Mouse (Mus musculus) frontal cortex, postnatal 10 days (tissue): ENCODE measurements around the gene Appbp2.

Source experiments
- DNase-seq, 2 experiments: peaks; one replicate each; pipeline ENCODE4 v3.0.0; 2022; ENCODE audit warnings: low spot score in 2 of 2, mixed read lengths in 1 of 2

The Appbp2 gene

DNA sequence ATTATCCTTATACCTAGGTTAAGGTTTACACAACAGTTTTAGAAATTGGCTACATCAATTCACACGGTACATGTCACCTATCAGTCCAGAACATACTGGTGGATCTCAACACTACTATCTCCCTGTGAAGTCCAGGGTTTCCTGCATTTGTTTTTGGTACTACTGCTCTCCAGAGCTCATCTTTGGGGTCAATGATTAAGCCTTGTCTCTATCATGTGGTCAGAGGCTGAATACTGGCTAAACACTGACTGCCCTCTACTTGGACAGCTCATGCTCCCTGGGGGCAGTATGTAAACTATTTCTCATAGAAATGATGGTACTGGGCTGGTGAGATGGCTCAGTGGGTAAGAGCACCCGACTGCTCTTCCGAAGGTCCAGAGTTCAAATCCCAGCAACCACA is 11.7 kb downstream of the Appbp2 start:
- no peak for DNase-seq

- no peak for DNase-seq
Measured at GRCm38 (mm10) chr11:85222561-85222960, 12.4 kb downstream of the Appbp2 start.

- DNase-seq = no peak
Measured at GRCm38 (mm10) chr11:85219014-85219413, 15.9 kb downstream of the Appbp2 start.

DNA sequence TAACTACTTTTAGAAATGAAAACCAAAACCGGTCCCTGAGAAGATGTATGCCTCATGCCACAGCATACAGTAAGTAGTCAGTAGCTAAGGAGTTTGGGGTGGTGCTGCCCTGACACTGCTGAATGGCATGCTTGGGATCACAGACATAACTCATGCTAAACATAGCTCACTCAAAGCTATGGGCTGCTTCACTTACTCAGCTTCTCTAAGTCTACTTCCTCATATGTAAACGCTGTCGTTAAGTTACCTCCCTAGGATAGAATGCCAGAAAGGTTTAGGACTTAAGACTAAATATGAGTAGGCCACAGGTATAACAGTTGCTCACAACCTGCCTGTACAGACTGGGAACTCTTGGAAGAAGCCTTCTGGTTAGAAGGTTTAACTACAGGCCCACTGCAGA is 20.3 kb downstream of the Appbp2 start:
- no peak for DNase-seq

DNA sequence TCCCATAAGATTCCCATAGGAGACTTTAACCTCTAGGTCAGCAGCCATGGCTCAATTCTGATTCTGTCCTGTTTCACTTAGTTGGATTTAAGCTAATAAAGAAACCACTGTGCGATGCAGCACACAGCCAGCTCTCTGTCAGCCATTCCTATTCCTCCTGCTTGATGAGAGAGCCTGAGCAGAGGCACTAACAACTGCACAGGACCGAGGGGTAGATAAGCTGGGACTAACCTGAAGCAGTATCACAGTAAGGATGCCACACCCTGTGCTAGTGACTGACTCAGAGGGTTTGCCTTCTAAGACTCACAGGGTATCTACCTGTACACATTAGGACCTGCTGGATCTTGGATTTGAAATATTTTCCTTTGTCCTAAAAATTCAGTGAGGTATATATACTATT is 21.7 kb downstream of the Appbp2 start:
- no peak for DNase-seq

DNA sequence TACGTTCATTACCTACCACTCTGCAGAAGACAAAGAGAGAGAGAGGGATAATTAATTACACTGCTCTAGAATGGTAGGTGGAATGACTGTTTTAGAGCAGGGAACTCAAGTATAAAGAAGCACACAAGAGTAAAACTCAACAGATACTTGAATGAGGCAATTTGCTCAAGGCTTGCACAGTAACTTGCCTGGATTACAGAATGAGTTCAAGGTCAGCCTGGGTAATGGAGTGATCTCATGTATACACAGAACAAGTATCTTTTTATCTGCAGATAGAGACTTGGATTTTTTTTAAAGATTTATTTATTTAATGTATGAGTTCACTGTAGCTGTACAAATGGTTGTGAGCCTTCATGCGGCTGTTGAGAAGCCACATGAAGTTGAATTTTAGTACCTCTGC is 23.8 kb downstream of the Appbp2 start:
- no peak for DNase-seq

- DNase-seq = no peak
Measured at GRCm38 (mm10) chr11:85206231-85206630, 28.7 kb downstream of the Appbp2 start.

GRCm38 (mm10) chr11:85198906-85199305 is 36.0 kb downstream of the Appbp2 start:
- no peak for DNase-seq

DNA sequence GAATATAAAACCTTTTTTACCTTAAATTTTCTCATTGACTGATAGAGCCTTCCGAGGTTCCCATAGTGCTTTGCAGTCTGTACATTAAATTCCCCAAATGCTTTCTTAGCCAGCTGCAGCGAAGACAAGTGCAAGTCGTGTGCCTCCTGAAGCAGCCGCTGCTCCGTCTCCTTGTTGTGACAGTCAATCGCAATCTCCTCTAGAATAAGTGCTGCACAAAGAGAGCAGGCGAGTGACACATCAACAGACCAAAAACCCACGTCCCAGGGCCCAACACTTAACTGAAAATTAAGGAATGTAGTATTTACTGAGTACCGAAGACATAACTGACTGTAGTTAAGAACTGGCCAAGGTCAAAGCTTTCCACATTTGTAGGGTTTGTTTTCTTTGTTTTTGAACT is 38.9 kb downstream of the Appbp2 start:
- DNase-seq = no peak

- no peak for DNase-seq
Measured at GRCm38 (mm10) chr11:85194206-85194605, 40.7 kb downstream of the Appbp2 start.

DNA sequence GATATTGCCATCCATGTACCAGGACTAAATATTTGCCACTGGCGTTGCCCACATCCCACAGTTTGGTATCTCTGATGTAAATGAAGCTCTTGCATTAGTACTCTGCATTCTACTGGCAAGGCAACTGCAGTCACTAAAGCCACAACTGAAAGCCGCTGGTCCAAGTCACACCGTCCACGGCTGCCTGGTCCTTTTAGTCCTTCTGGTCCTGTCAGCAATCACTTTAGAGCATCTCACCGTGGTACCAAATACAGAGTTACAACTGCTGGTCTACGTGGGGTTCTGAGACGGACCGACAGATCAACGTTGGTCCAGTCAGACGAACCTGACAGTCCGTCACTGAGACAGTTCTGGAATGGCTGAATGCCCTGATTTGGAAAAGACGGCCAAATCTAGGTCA is 44.2 kb downstream of the Appbp2 start:
- DNase-seq = no peak

DNA sequence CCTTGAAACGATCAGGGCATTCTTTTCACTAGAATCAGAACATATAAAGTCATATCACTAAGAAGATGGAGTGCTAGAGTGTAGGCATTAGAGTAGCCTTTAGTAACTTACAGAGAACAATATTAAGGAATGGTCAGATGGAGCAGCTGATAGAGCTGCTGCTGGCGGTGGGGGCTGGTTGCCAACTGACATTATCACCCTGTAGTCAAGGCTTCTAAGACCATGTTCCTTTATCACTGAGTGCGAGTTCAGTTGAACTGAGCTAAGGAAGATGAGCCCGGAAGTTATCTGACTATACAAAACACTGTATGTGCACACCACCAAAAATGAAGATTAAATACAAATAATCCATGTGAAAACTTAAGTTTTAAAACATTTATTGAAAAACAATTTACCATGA is 45.8 kb downstream of the Appbp2 start:
- no peak for DNase-seq

GRCm38 (mm10) chr11:85184839-85185238 is 50.1 kb downstream of the Appbp2 start:
- DNase-seq = no peak

DNA sequence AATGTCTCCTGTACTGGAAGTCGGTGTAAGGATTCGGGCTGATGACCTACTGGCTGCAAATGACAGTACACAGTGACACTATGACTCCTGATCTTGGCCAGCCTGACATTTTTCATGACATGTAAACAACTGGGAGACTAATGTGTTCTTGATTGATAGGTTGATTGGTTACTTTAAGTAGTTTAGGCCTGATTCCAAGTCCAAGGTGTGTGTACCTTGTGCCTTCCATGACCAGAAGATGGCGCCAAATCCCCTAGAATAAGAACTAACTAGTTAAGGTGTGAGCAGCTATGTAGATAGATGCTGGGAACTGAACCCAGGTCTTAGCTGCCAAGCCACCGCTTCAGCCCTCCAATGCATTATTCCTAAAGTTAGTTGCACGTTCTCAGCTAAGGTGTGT is 50.8 kb downstream of the Appbp2 start:
- DNase-seq = no peak

DNA sequence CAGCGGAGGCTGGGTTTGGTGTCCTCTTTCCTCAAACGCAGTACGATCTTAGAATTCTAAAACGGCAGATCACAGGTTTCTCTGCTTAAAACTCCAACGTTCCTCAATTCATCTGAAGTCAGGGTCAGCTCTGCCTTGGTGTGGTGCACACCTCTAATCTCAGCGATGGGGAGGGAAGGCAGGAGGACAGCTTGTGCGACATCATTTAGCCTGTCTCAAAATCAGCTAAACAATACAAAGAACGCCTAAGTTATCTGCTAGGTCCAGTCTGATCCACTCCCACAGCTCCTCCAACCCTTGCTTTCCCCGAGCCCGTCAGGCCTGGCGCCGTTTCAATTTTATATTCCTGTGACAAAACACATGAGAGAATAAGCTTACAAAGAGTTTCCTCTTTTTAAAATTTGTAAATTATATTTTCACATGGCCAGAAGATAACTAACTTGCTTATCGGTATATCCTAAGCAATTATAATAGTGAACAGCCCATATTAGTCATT is 51.6 kb downstream of the Appbp2 start:
- DNase-seq = no peak

DNA sequence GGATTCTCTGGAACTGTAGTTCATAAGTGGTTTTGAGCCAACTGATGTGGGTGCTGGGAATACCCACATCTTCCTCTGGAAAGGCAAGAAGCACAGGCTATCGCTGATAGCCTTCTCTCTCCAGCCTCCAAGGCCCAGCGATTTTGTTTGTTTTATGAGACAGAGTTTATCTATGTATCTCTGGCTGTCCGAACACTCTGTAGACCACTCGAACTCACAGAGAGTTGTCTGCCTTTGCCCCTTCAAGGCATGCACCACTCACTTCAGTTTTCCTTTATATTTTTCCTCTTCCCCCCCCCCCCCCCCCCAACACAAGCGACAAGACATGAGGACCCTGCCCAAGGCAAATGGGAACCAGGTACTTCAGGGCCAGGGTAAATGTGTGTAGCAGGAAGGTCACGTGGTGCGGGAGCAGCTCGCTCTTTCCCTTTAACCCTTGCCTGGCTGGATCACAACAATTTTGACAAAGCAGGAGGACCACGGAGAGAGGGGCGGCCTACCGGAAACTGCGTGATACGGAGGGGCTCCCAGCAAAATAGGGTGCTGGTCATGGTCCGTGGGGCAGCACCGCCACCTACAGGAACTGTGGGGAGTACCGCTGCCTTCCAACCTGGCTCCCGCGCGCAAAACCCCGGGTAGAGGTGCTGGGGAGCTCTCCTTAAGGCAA is 52.2 kb downstream of the Appbp2 start:
- peak; percentile 63 to 82 for DNase-seq

DNA sequence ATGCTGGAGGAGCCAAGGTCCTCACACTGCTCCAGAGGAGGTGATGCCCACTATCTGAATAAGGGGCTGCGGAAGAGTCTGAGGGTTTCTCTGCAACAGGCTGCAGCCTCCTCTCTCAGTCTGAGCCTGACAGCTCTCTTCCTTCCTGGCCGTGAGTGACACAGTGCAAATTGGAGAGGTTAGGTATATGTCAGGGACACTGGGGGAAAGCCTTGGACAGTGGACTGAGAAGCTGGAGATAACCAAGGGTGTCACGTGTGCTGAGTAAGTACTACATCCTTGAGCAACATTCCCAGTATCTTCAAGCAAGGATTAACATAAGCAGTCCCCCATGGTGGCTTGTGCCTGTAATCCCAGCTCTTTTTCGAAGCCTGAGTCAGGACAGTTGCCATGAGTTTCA is 56.5 kb downstream of the Appbp2 start:
- DNase-seq = no peak

DNA sequence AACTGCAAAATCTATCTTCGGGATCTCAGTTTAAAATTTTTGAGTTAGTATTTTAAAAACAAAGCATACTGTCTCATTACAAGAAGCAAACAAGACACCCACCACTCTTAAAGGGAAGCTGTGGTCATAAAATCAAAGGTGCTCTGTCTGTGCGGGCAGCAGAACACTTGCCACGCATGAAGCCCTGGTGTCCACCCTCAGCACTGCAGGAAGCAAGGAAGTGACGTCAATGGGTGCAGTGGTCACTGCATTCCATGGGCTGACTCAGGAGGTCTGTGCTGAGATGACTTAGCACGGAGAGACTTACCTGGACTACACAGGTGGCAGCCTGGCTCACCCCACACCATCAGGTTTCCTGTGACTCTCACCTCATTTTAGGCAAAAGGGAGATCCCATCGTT is 57.2 kb downstream of the Appbp2 start:
- no peak for DNase-seq

- no peak for DNase-seq
Measured at GRCm38 (mm10) chr11:85175941-85176340, 59.0 kb downstream of the Appbp2 start.

- no peak for DNase-seq
Measured at GRCm38 (mm10) chr11:85170833-85171232, 64.1 kb downstream of the Appbp2 start.

DNA sequence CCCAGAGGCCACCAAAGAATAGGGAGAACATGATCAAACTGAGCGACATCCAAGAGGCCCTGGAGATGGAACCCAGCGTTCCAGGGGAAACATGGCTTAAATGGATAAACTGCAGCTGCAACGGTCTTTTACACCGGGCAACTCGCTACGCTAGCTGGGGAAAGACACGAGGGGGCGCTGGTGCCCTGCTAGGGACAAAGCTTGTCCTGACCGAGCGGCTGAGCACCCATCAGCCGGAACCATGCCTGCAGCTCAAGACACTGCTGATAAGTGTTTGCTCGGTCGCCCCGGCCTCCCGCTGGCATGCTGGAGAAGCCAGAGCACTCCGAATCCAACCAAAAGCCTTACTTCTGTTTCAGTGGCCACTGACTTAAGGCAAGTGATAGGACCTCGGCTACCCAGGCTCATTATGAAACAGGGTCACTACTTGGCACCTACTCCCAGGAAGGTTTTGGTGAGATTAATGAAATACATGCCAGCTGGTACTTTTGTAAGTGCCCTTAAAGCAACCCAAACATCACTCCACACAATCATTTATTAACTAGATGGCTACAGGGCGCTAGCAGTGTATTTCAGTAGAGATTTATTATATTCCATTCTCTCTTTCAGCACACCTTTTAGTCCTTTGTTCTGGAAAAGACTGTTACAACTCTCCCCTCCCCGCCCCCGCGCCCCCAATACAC is 64.7 kb downstream of the Appbp2 start, which contains the start of gene 1700125H20Rik:
TSS of gene 1700125H20Rik (plus strand) at position 347 of the 683 bp plus-strand sequence.
- DNase-seq = peak; percentile 51 to 79

- no peak for DNase-seq
Measured at GRCm38 (mm10) chr11:85167503-85167902, 67.4 kb downstream of the Appbp2 start.

- no peak for DNase-seq
Measured at GRCm38 (mm10) chr11:85164371-85164770, 70.6 kb downstream of the Appbp2 start.
